Mouse (Mus musculus) megakaryocyte-erythroid progenitor cell, adult 5 weeks (primary cell): ENCODE data around the gene Hus1b. TPM values are rescaled to one million over a fixed set of nuclear protein-coding genes. Genes with fewer than 3 reads are reported as not detected.

Experiments
- polyA plus RNA-seq: library from polyadenylated mRNA; stranded (reverse); fragments of >175 nt; gene quantifications from 2 replicates; pipeline ENCODE4 v1.2.3, GENCODE M21; 2012

Hus1b gene
- 0.09 TPM in 1 of 2 replicates, not detected in the other for polyA plus RNA-seq

DNA sequence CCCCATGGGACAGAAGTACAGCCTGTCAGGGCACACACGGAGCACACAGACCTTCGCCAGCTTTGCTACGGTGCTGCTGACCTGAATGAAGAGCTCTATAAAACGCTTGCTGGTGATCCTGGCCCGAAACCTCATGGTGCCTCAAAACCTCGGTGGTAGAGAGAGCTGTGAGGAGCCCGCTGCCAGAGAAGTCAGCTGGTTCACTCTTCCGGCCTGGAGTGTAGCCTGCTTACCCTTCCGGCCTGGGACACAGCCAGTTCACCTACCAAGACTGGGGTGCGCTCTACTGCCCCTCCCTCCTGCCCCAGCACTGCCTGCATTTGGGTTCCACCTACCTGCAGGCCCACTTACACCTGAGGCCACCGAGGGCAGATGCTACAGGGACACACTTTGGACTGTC lies at the start of gene Hus1b:
Hus1b (minus strand) TSS at position 220 of the 400 bp plus-strand sequence.

DNA sequence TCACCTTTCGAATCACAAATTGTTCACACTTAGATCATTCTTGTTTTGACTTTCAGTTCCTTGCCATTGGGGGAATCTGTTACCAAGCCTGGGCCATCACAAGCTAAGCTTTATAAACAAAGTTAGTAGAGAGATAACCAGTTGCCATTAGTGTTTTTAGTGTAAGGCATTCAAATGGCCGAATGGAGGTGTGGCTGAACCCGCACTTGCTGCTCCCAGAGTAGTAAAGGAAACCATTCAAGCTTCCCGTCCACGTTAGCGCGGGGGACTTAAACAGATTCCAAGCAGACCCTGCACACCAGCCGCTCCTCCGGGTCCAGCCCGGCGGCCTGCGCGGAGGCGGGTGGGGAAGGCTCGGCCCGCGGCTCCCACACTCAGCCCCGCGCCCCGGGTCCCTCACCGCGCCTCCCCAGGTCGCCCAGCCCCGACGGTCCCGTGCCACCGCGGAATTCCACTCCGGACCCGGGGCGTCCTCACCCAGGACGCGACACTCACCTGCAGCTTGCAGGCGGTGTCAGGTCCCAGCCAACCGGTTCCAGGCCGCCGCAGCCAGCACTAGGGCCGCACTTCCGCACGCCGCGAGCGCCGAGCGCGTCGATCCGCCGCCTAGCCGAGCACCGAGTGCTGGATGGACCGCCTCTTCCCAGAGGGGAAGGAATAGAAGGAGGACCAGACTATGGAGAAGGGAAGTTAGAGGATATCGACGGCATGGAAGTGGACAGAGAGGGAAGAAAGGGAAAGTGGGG lies 26.1 kb upstream of the Hus1b start, which contains the start of the genes Exoc2 and Gm5447:
Exoc2 (minus strand) TSS at position 593 of the 746 bp plus-strand sequence.
Gm5447 (plus strand) TSS at position 704 of the 746 bp plus-strand sequence.

Other genes starting within 250 kb of the Hus1b start
- 0.66 and 1.2 TPM in 2 replicates for gene Irf4, start 198.5 kb downstream of the Hus1b start, polyA plus RNA-seq
- gene Exoc2, start 26.3 kb upstream of the Hus1b start, polyA plus RNA-seq: 8.6 and 8.7 TPM in 2 replicates
- gene Gm5447, start 26.4 kb upstream of the Hus1b start, polyA plus RNA-seq: 0.03 TPM in 1 of 2 replicates, not detected in the other